Mouse (Mus musculus) spleen, adult 12 weeks (tissue): ENCODE data around the gene Muc3.
"Not testable (repeated sequence)": the region's sequence is repeated elsewhere in the genome, so short reads cannot be mapped to it uniquely, and the experiment has no call there.

Experiments
- DNase-seq: peaks from one replicate; pipeline ENCODE4 v3.0.0; 2022; ENCODE audit warnings: low spot score

Muc3 gene

GRCm38 (mm10) chr5:137149272-137149882, at the start of gene Muc3:
Gene Muc3, minus strand, starts transcription at chr5:137149322.
- DNase-seq, result not testable (repeated sequence)

GRCm38 (mm10) chr5:137194488-137195120, 45.5 kb upstream of the Muc3 start:
- DNase-seq, result no peak

- DNase-seq, result no peak
Observed at GRCm38 (mm10) chr5:137193279-137193952, 44.3 kb upstream of the Muc3 start.

- no peak for DNase-seq
Observed at GRCm38 (mm10) chr5:137189326-137189725, 40.2 kb upstream of the Muc3 start.

GRCm38 (mm10) chr5:137185362-137185761, 36.2 kb upstream of the Muc3 start:
- DNase-seq, result no peak

GRCm38 (mm10) chr5:137179646-137180374, 30.7 kb upstream of the Muc3 start:
- no peak for DNase-seq

GRCm38 (mm10) chr5:137173967-137174366, 24.8 kb upstream of the Muc3 start:
- no peak for DNase-seq

GRCm38 (mm10) chr5:137172591-137172990, 23.5 kb upstream of the Muc3 start:
- DNase-seq, result no peak

- DNase-seq, result no peak
Observed at GRCm38 (mm10) chr5:137171478-137171877, 22.4 kb upstream of the Muc3 start.

GRCm38 (mm10) chr5:137170836-137171380, 21.8 kb upstream of the Muc3 start:
- DNase-seq, result no peak

GRCm38 (mm10) chr5:137167539-137167938, 18.4 kb upstream of the Muc3 start:
- DNase-seq, result no peak

GRCm38 (mm10) chr5:137166012-137166411, 16.9 kb upstream of the Muc3 start:
- no peak for DNase-seq

GRCm38 (mm10) chr5:137161853-137162252, 12.7 kb upstream of the Muc3 start:
- no peak for DNase-seq

GRCm38 (mm10) chr5:137159461-137159860, 10.3 kb upstream of the Muc3 start:
- DNase-seq, result peak; percentile 26

- DNase-seq, result no peak
Observed at GRCm38 (mm10) chr5:137153289-137153688, 4.2 kb upstream of the Muc3 start.

- no peak for DNase-seq
Observed at GRCm38 (mm10) chr5:137152623-137153022, 3.5 kb upstream of the Muc3 start.

- no peak for DNase-seq
Observed at GRCm38 (mm10) chr5:137140836-137141235, 8.3 kb downstream of the Muc3 start.

- no peak for DNase-seq
Observed at GRCm38 (mm10) chr5:137138977-137139376, 10.1 kb downstream of the Muc3 start.

- DNase-seq, result no peak
Observed at GRCm38 (mm10) chr5:137134959-137135358, 14.2 kb downstream of the Muc3 start.

GRCm38 (mm10) chr5:137131490-137131889, 17.6 kb downstream of the Muc3 start:
- no peak for DNase-seq

GRCm38 (mm10) chr5:137129281-137129680, 19.8 kb downstream of the Muc3 start:
- no peak for DNase-seq

GRCm38 (mm10) chr5:137123516-137123915, 25.6 kb downstream of the Muc3 start:
- DNase-seq, result no peak
